Comparison of ENCODE assay signal across 8 mouse cellular contexts in the genomic region with DNA sequence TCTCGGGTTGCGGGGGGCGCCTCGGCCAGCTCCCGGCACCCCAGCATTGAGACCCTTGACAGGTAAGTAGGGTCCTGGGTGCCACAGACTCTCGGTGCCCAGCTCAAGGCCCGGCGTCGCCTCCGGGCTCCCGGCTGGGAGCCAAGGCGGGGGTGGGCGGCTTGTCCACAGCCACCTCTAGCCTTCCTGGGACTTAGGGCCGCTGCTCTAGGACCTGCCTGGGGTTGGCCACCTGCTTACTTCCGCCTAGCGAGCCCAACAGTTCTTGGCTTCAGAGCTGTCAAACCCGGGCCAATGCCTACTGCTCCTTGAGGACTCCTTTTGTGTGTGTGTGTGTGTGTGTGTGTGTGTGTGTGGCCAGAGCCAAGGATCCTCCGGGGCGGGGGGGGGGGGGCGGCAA. TPM values are rescaled to one million over a fixed set of nuclear protein-coding genes. Genes with fewer than 3 reads are reported as not detected.
DNase-seq lines count a peak whose midpoint lies in the region; ATAC-seq and TF ChIP-seq lines count a peak whose summit lies in the region.

No protein-coding gene starts in this region.

- H3K79me2 ChIP-seq in liver, adult 2 months (ENCODE audit: control insufficient read depth, insufficient read depth, low read length), result no peaks in the 10 kb centered on the region; the same call in 1 of the 2 replicates

- peak; percentile 10 to 12 for DNase-seq in right cerebral cortex, adult 2 months (ENCODE audit: low spot score in 2 of 2)
- no peak for DNase-seq in right cerebral cortex, postnatal 36 days (ENCODE audit: low spot score in 2 of 2)
- DNase-seq in cerebellum, adult 2 months, result peak; percentile 62 to 65
- DNase-seq in frontal cortex, adult 2 months (ENCODE audit: extremely low spot score in 1 of 2, low spot score in 1 of 2), result peak; percentile 10 to 25
- DNase-seq in liver, adult 2 months (ENCODE audit: extremely low read depth, low read depth, low spot score), result peak; percentile 43
- peak; percentile 43 for DNase-seq in naive thymus-derived CD4-positive, alpha-beta T cell, adult 2 months (ENCODE audit: low read depth)
- peak; percentile 3 to 11 for DNase-seq in thymus, postnatal 10 days (ENCODE audit: low spot score in 2 of 2)

- H3K36me3 ChIP-seq in intestine, embryonic 15.5 days, result no peaks in the 10 kb centered on the region
- no peaks in the 10 kb centered on the region for H3K36me3 ChIP-seq in liver, adult 2 months (ENCODE audit: control insufficient read depth, insufficient read depth, low read length)

- H3K27me3 ChIP-seq in cerebellum, adult 2 months (ENCODE audit: control insufficient read depth, insufficient read depth, low read length), result no peaks in the 10 kb centered on the region
- no peaks in the 10 kb centered on the region for H3K27me3 ChIP-seq in intestine, embryonic 15.5 days (replicated peaks)
- H3K27me3 ChIP-seq in liver, adult 2 months (ENCODE audit: control insufficient read depth, insufficient read depth, low read length), result no peaks in the 10 kb centered on the region

- no peak for TF ChIP-seq POLR2A in cerebellum, adult 2 months (IDR thresholded peaks at IDR 0.05; ENCODE audit: borderline replicate concordance, insufficient read depth, low read length)
- TF ChIP-seq POLR2A in liver, adult 2 months (IDR thresholded peaks at IDR 0.05; ENCODE audit: extremely low read depth, insufficient read depth, low read length), result no peak

- H3K4me3 ChIP-seq in cerebellum, adult 2 months (replicated peaks; ENCODE audit: insufficient read depth, low read depth, low read length), result peak overlapping the region; percentile 70
- H3K4me3 ChIP-seq in intestine, embryonic 15.5 days (replicated peaks), result peak overlapping the region; percentile 60
- peak overlapping the region; percentile 86 for H3K4me3 ChIP-seq in liver, adult 2 months (ENCODE audit: insufficient read depth, low read depth, low read length)

- H3K4me2 ChIP-seq in intestine, embryonic 15.5 days (replicated peaks), result peak overlapping the region; percentile 61

- peak overlapping the region; percentile 65 for H3K9ac ChIP-seq in intestine, embryonic 15.5 days
- H3K9ac ChIP-seq in liver, adult 2 months (ENCODE audit: low read depth, low read length), result peak overlapping the region; percentile 88

- H3K27ac ChIP-seq in cerebellum, adult 2 months (ENCODE audit: insufficient read depth, low read length), result peak overlapping the region; percentile 91
- H3K27ac ChIP-seq in intestine, embryonic 15.5 days, result peak overlapping the region; percentile 48; the same call in 1 of the 2 replicates
- H3K27ac ChIP-seq in liver, adult 2 months (replicated peaks; ENCODE audit: insufficient read depth, low read depth, low read length), result peak overlapping the region; percentile 87

- no peak for TF ChIP-seq CTCF in cerebellum, adult 2 months (IDR thresholded peaks at IDR 0.05; ENCODE audit: borderline replicate concordance, insufficient read depth, low read depth, low read length)
- TF ChIP-seq CTCF in liver, adult 2 months (IDR thresholded peaks at IDR 0.05; ENCODE audit: low read depth, low read length), result no peak

- 8% methylated on average over 18 of the region's 20 CpGs for WGBS in cerebellum, adult 2 months
- 13% methylated on average over 19 of the region's 20 CpGs for WGBS in intestine, embryonic 15.5 days
- 0% methylated on average over 4 of the region's 20 CpGs for WGBS in liver, adult 2 months

- H3K9me3 ChIP-seq in intestine, embryonic 15.5 days, result no peaks in the 10 kb centered on the region

- peak; percentile 83 for ATAC-seq in intestine, embryonic 15.5 days

- 0 out of 2 replicates have a peak, but pooled peaks cover 2% of the 10 kb centered on the region for H3K4me1 ChIP-seq in cerebellum, adult 2 months (ENCODE audit: control insufficient read depth, insufficient read depth, low read length)
- H3K4me1 ChIP-seq in intestine, embryonic 15.5 days (replicated peaks), result no peaks in the 10 kb centered on the region
- peaks cover 8% of the 10 kb centered on the region; the same call in 1 of the 2 replicates for H3K4me1 ChIP-seq in liver, adult 2 months (ENCODE audit: control insufficient read depth, insufficient read depth, low read length)

RNA-seq across cellular contexts. Expression of a gene that starts 0.5 kb away (rescaled TPM):
- 26.7 and 28.6 TPM in 2 replicates for polyA plus RNA-seq in cerebellum, adult 2 months (2012; rRNA removed)
- 29.1 and 33.3 TPM in 2 replicates for polyA plus RNA-seq in frontal cortex, adult 2 months (2012; rRNA removed)
- polyA plus RNA-seq in intestine, embryonic 15.5 days (2015; fragmentation: Nextera tagmentation; extraction: Ambion mirVana), result 11.5 and 12.5 TPM in 2 replicates
- 28.1 and 28.6 TPM in 2 replicates for total RNA-seq in liver, adult 2 months (2014; rRNA removed)
- polyA plus RNA-seq in liver, adult 2 months (2012; rRNA removed), result 5.8 and 6.4 TPM in 2 replicates

Comparison
In these comparisons a context has a peak if more than half of its experiments do, and no peak if none do; other contexts are left out.
1. DNase-seq: peak in right cerebral cortex, adult 2 months (2 of 2), cerebellum, adult 2 months (2 of 2), frontal cortex, adult 2 months (2 of 2), liver, adult 2 months (single experiment), naive thymus-derived CD4-positive, alpha-beta T cell, adult 2 months (single experiment) and thymus, postnatal 10 days (2 of 2); none in right cerebral cortex, postnatal 36 days (0 of 2).
2. Peak in every context shown above with its lines, with median percentiles within 50 percentile points of each other: H3K27ac ChIP-seq and H3K4me3 ChIP-seq.